Mouse (Mus musculus): ENCODE results near the gene Gm49373.

DNA sequence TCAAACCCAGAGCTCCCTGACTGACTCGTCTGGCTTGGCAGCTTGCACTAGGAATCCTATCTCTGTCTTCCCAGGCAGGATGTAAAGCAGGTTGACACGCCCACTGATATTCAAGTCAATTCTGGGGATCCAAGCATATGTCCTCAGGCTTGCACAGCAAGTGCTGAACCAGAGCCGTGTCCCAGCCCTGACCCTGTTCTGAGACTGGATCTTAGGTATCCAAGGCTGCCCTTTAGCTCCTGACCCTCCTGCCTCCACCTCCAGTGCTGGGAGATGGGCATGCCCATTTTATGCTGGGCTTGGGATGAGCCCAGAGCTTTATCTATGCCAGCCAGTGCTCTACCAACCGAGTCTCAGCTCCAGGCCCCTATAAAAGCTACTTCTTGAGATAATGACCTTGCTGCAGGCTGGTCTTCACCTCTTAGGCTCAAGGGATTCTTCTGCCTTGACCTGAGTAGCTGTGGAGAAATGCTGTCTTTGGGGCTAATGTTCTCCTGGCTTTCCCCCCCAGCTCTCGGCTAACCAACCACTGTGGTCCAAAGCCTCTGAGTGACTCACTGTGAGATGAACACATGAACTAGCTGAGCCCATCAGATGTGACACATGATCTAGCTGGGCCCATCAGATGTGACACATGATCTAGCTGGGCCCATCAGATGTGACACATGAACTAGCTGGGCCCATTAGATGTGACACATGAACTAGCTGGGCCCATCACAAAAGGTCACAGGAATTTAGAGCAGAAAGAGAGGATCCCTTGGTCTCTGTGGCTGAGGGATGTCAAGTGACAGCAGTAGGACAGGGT, 33.1 kb upstream of the Gm49373 start:
- TF ChIP-seq POLR2A (IDR thresholded peaks at IDR 0.05; ENCODE audit: low read depth, low read length) (no peak), TCF12 (IDR thresholded peaks at IDR 0.05; ENCODE audit: low read depth, low read length) (no peak), CTCF (conservative IDR thresholded peaks at IDR 0.05 in 1 of 2, IDR thresholded peaks at IDR 0.05 in 1 of 2; ENCODE audit: low read depth in 2 of 2, low read length in 2 of 2) (no peak), BHLHE40 (IDR thresholded peaks at IDR 0.05; ENCODE audit: low read depth, low read length) (no peak), ZKSCAN1 (IDR thresholded peaks at IDR 0.05; ENCODE audit: borderline replicate concordance, low read depth, low read length) (no peak), E2F4 (IDR thresholded peaks at IDR 0.05; ENCODE audit: insufficient replicate concordance, low read depth, low read length) (no peak), JUND (conservative IDR thresholded peaks at IDR 0.05; ENCODE audit: low read depth, low read length) (no peak), EP300 (IDR thresholded peaks at IDR 0.05; ENCODE audit: low read length) (no peak), HCFC1 (IDR thresholded peaks at IDR 0.05; ENCODE audit: low read depth, low read length) (no peak)

Measured in CH12.LX (cell line).